Mouse (Mus musculus) adrenal gland, postnatal 36 days (tissue): ENCODE results near the gene Cdh1. TPM values are rescaled to one million over a fixed set of nuclear protein-coding genes. Genes with fewer than 3 reads are reported as not detected.
"Not testable (repeated sequence)": the region's sequence is repeated elsewhere in the genome, so short reads cannot be mapped to it uniquely, and the experiment has no call there.

Experiments used
- DNase-seq, 2 experiments: peaks; one replicate each; pipeline ENCODE4 v3.0.0; 2021; ENCODE audit warnings: mixed read lengths in 1 of 2
- long read RNA-seq, 2 experiments: library from polyadenylated mRNA; stranded (forward); transcript quantifications; one replicate each; pipeline ENCODE4 v2.0.0; 2021; ENCODE audit warnings: borderline sequencing depth in 2 of 2
- total RNA-seq, 2 experiments: library from RNA; stranded (reverse); gene quantifications; 2 replicates each; pipeline ENCODE4 v1.2.3; 2021

Gene Cdh1
- total RNA-seq, result not detected
- long read RNA-seq, experiment 1, result 0 reads
- long read RNA-seq, experiment 2, result 0 reads

DNA sequence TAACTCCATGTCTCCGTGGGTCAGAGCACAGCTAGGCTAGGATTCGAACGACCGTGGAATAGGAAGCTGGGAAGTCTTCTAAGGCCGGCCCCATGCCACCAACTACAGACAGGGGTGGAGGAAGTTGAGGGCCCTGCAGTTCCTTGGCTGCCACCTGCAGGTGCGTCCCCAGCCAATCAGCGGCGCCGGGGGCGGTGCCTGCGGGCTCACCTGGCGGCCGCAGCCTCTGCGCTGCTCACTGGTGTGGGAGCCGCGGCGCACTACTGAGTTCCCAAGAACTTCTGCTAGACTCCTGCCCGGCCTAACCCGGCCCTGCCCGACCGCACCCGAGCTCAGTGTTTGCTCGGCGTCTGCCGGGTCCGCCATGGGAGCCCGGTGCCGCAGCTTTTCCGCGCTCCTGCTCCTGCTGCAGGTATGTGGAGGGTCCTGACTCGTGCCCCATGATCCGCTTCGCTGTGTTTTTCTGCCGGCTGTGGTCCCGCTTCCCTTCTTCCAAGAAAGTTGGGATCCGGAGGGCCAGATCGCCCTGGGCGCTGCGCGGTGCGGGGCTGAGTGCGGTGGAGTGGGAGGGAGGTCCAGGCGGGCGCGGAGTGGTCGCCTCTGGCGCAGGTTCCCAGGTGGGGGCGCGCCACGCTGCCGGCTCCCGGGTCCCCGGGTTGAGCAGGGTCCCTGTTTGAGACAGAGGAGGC is at the start of gene Cdh1:
TSS of gene Cdh1 (plus strand) at position 221 of the 689 bp plus-strand sequence.
- DNase-seq, result peak; percentile 32 to 49

DNA sequence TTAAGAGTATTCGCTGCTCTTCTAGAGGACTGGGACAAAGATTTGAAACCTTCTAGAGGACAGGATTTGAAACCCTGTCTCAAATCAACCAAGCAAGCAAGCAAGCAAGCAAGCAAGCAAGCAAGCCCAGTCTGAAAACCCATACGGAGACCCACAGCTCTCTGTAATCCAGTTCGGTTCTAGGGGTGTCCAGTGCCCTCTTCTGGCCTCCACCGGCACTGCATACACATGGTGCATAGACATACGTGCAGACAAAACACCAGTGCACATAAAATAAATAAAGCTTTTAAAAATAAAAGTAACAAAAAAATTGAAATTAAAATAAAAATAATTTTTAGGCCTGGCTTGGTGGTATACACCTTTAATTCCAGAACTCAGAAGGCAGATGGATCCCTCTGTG is 49.1 kb upstream of the Cdh1 start:
- no peak for DNase-seq

DNA sequence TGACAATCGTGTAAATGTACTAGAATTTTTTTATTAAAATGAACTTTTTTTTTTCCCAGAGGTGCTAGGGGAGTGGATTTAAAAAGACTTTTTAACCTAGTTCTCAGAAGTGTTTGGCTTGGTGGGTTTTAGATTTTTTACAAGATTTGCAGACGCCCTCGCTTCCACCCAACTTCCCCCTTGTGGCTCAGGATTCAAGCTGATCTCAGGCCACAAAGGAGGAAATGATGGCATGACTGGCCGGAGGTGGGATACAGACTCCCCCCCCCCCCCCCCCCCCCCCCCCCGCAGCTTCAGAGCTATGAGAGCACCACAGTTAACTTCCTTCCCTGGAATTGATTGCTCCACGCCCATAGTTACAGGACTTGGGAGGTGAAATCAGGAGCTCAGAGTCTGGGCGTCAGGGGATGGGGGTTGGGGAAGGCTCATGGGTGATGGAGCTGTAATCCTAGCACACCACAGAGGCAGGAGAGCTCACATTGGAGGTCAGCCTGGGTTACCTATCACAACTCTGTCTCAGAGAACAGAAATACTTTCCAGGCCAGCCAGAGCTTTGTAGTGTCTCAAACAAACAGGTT is 47.0 kb upstream of the Cdh1 start:
- DNase-seq, result no peak

DNA sequence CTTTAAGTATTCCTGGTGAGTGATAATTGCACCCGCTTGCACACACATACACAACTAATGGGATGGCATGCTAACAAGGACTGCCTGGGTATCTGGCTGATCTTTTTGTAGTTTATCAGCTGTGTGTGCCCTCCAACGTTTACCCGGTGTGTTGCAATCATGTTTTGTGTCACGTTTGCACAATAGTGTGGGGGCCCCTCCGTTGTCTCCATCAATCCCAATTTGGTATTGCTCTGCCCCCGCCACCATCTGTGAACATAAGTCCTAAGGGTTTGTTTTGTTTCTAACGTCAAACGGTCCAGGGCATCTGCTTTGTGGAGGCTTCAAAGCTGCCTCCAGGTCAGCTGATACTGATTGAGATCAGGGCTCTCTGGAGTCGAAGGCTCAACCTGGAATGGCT is 43.3 kb upstream of the Cdh1 start:
- DNase-seq, result no peak

DNA sequence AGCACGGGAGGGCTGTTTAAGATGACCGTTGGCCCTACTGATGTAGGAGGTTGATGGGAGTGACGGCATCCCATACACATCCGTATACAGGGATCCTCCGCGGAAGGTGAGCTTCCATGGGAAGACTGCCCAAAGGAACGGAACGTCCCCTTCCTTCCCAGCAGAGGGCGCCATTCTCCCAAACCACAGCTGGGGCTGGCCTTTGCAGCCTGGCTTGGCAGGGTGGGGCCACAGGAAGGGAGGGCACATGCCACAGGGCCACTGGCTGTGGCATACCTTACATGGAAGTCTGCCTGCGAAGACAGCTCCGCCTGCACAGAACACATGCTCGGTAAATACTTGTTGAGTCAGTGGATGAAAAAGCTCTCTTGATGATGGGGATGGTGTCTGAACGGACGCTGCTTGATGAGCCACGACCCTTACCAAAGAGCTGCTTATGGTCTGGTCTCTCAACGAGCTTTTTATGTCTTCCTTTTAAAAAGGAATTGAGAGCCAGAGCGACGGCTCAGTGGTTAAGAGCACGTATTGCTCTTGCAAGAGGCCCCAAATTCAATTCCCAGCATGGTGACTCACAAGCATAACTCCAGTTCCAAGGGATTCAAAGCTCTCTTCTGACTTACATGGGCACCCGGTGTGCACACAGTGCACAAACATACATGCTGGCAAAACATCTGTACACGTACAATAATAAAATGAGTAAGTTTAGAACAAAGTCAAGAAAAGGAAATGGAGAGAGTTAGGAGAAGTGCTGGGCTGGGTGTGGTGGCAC is 41.9 kb upstream of the Cdh1 start:
- DNase-seq, result peak; percentile 81 to 84

DNA sequence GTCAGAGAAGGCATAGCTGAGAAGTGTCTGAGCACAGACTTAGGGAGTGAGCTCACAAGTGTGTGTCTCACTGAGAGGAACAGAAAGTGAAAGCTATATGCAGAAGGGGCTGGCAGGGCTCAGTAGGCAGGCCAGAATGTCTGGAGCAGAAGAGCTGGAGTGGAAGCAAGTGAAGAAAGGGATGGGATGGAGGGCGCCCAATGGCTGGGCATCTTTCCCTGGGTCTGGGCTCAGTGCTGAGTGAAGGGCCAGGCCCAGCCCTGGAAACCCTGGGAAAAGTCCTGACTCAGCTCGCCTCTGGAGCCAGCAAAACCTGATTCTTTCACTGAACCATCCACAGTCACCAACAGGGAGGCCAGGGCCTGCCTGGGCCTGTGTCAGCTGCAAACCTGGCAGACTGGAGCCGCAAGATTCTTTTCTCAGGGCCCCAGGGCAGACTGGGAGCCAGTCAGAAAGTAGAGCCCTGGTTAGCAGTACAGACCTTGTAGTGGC is 39.4 kb upstream of the Cdh1 start:
- DNase-seq, result no peak

DNA sequence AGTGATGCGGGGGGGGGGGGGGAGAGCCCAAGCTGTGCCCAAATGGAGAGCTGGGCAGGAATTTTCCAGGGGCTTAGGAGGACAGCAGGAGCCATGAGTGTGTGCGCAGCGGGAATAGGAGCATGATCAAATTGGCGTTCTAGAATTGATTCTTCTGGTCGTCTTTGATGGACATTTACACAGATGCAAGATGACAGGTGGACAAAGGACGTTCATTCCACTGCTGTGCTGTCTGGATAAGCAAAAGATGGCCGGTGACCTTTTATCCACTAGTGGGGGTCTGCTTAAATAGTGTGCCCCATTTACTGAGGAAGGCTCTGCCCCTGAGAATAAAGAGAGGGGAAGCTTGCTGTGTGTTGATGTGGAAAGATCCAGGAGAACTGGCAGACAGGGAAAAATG is 34.1 kb upstream of the Cdh1 start:
- no peak for DNase-seq

DNA sequence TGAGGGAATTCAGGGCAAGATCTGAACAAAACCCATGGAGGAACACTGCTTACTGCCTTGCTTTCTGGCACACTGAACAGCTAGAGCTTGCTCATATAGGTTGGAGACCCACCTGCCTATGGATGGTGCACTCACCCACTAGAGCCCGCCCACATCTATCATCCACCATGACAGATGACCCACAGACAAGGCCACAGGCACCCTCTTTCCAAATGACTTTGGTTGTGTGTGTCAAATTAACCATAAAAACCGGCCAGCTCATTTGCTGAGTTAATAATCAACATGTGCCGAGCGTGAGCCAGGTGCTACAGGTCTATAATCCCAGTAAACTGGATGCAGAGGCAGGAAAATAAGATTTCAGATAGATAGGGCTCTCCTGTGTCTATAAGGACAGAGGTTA is 32.8 kb upstream of the Cdh1 start:
- no peak for DNase-seq

DNA sequence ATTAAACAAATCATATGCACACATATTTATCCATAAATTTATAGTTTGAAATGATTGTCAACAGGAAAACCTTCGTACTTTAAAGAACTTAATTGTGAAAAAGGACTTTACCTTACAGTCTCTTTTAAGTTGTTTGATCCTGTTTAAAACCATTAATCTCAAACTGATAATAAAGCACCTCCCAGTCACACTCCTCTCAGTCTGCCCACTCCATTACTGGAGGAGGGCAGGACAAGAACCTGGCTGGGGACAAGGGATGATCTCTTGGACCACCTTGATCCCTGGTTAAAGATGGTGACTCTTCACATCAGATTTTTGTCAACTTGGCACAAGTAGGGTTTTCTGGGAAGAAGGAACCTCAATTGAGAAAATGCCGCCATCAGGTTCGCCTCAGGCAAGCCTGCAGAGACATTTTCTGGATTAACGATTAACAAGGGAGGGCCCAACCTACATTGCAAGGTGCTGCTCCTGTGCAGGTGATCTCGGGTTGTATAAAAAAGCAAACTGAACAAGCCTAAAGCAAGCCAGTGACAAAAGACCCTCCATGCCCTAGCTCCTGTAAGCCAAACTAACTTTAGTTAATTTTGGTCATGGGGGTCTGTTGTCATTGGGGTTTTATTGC is 31.5 kb upstream of the Cdh1 start:
- DNase-seq, result no peak

DNA sequence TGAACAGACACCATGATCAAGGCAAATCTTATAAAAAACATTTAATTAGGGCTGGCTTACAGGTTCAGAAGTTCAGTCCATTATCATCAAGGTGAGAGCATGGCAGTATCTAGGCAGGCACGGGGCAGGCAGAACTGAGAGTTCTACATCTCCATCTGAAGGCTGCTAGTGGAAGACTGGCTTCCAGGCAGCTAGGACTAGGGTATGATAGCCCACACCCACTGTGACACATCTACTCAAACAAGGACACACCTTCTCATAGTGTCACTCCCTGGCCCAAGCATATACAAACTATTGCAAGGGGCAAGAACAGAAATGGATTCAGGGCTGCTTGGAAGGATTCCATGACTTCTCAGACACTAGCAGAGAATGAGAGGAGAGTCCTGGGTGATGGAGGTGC is 31.0 kb upstream of the Cdh1 start:
- DNase-seq, result not testable (repeated sequence)

DNA sequence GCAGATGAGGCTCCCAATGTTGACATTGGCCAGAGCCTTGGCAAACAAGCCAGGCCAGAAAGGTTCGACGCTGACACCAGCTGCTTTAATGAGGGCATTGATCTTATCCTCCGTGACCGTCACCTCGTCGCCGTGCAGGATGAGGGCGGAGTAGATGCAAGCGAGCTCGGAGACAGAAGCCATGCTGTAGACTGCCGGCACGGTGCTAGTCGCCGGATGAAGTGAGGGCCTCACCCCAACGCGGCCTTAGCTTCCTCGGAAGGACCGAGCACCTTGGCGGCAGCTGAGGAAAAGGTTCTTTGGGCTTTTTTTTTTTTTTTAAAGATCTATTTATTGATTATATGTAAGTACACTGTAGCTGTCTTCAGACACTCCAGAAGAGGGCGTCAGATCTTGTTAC is 30.0 kb upstream of the Cdh1 start, which contains the start of gene Gm10073:
TSS of gene Gm10073 (minus strand) at position 294 of the 400 bp plus-strand sequence.
- DNase-seq, result not testable (repeated sequence)

DNA sequence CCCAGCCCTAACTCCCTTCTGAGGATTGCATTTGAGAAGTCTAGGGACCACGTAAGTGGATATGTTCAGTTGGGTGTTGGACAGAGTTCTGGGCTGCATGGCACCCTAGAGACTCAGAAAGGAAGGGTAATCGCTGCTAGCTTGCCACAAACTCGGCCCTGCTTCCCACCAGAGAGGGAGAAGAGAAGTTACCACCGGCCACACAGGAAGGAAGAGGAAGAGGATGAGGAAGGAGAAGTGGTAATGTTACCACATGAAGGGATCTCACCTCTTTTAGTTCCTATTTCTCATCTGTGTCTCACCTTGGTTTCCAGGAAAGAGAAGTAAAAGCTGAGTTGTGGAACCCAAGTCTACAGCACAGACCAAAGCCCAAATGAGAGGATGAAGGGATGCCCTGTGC is 28.9 kb upstream of the Cdh1 start:
- no peak for DNase-seq

DNA sequence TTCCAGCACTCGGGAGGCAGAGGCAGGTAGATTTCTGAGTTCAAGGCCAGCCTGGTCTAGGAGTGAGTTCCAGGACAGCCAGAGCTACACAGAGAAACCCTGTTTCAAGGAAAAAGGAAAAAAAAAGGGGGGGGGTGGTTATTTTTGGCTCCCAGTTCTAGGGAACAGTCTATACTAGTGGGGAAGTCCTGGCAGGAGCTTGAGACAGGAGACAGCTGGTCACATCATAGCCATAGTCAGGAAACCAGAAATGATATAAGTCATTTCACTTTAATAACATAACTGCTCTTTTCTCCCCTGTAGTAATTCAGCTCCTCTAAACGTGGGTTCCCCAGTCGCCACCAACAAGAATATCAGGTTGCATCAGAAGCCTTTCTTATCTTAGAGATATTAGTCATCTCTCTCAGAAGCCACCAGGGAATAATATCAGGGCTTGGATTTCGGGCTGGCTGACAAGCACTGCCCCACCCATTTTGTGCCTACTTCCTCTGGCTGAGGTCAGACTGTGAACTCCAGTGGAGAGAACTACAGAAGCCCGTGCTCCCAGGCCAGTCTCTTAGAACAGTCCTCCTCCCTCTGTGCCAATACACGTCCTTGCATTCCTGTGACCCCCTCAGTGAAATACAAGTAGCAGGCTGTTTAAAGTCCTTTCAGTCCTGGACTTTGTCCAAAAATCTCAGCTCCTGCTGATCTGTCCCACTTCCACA is 26.1 kb upstream of the Cdh1 start:
- peak; percentile 56 to 60 for DNase-seq

DNA sequence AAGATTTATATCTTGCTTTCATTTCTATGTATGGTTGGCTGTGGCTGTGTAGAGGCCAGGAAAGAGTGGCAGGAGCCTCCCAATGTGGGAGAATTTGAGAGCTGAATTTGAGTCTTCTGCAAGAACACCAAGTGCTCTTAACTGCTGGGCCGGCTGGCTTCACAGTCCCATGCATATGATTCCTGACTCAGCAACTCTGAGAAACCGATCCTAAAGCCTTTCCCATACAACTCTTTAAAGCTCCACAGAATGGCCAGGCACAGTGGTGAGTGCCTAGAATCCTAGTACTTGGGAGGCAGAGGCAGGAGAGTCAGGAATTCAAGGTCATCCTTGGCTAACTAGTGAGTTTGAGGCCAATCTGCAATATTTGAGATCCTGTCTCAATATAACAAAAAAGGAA is 23.6 kb upstream of the Cdh1 start:
- DNase-seq, result no peak

DNA sequence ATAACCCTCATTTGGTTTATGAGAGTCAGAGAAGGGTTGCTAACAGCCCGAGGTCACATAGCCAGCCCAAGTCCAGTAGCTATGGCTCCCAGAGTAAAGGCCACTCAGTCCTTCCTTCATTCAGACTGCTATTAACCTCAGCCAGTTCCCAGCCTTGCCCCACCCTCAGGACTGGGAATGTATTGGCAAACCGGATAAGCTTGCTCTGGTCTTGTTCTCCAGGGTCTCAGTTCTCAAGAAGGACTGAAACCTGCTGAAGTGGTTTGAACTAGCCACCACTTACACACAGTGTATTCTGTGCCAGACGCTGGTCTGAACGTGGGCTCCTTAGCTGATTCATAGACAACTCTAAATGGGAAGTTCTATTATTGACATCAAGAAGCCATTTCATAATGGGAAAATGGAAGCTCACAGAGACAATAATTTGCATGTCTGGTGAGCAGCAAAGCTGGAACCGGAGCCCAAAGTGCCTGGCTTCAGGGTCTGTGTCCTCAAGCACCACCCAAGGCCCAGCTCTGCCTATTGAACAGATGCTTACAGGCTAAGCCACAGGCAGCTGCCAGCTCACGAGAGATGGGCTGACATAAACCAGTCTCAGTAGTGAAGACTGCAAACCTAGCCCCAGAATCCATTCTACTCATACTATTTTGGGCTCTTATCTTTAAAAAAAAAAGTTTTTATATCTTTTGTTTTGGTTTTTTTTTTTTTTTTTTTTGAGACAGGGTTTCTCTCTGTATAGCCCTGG is 21.6 kb upstream of the Cdh1 start:
- no peak for DNase-seq

DNA sequence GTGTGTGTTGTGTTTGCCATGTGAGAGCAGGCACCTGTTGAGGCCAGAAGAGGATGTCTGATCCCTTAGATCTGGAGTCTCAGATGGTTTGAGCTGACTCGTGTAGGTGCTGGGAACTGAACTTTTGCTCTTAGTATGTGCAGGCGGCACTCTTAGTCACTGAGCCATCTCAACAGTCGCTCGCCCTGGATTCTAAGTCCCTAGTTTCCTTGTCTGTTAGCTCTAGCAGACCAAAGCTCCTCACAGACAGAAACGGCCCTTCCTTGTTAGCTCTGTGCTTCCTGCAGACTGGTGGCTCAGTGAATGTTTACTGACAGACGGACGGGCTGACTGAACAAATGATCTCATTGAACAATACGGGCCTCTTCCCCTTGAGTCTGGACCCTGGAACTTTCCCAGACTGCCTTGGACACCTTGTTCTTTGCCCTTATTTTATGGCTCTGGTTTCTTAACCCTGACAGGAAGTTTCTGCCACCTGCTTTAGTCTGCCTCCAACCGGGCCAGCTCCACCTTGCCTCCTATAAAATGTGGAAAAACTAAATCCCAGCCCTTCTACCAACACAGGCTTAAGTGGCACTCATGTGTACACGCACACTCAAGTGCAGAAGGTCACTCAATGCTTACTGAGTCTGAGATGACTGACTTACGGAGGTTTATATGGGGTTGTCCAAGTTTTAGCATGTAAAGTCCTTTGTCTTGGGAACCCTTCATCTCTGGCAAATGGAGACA is 18.0 kb upstream of the Cdh1 start:
- no peak for DNase-seq

DNA sequence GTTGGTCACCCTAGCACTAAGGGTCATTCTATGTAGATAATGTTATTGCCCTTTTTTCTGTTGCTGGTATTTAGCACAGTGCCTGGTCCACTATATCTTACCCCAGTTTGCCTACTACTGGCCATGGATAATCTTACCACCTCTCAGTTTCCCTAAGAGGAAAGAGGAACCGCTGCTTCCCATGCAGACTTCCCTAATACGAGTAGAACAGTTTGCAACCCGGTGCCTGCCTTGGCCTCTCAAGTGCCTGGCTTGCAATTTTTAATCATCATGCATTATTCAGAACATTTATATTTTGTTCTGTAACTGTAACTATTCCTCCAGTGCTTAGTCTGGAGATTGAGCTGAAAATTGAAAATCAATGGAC is 17.5 kb upstream of the Cdh1 start:
- no peak for DNase-seq

DNA sequence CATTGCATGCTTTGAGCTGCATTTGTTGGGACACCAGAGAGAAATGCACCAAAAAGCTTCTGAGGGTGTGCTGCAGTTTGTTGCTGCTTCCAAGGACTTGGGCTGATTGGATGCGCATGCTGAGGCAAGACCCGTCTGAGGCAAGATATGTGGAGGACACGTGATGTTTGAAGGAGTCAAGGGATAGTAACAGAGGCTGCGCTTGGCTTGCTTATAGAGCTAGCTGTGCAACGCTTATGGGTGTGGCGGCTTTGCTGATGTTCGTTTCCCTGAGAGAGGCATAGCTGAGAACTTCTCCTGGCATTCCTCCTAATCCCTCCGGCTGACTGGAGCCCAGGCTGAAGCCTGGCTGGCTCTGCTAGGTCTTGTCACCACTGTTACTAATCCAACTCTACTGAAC is 16.3 kb upstream of the Cdh1 start:
- DNase-seq, result no peak

DNA sequence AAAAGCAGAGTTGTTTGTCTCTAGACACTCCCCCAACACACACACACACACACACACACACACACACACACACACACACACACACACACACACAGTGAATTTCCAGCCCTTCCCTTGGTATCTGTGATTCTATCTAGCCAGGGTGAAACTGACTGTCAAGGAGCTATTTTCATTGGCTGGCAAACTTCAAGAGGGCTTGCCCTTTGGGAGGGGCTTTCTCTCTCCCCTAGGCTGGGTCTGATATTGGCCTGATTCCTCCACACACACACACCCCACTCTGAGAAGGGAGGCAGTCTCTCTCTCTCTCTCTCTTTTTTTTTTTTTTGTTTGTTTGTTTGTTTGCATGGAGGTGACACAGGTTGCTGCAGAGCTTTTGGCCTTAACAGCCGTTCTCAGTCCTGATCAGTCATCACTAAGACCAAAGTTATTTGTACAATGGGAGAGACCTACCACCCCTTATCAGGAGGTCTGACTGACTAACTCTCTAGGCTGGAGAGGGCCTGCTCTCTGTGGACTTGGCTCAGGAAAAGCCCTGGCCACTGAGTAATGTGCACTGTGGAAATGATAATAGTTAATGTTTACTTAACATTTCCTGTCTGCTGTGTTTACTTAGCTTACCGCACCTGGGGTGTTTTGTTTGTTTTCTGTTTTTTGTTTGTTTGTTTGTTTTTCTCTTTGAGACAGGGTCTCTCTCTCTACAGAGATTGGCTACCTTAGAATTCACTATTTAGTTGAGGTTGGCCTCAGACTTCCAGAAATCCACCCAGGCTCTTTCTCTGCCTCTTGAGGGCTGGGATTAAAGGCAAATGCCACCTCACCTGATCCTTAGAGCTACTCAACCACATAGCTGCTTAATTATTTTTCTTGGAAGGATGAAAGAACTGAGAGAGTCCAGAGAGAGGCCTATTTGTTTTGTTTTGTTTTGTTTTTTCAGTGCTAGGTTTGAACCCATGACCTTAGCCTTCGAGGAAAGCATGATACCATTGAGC is 14.4 kb upstream of the Cdh1 start:
- no peak for DNase-seq
